Mouse (Mus musculus) adrenal gland (tissue): ENCODE data around the gene Susd6.

Experiments
- intact Hi-C: fragments of 180-260 bp; cut with DNase I; formaldehyde crosslinking; loops from one replicate; pipeline ENCODE4 v1.15.1; 2025
- long read RNA-seq, 2 experiments: library from polyadenylated mRNA; unstranded; transcript quantifications; one replicate each; pipeline ENCODE4 v2.0.0; 2020; ENCODE audit warnings: borderline replicate concordance in 1 of 2; ENCODE audit not compliant: insufficient replicate concordance in 1 of 2

The Susd6 gene
- long read RNA-seq, experiment 1, partial matches to known transcripts, result 13 of 25 reads
- long read RNA-seq, experiment 1, other reads (novel, unspliced or antisense), result 12 of 25 reads
- long read RNA-seq, experiment 2, partial matches to known transcripts, result 17 of 27 reads
- long read RNA-seq, experiment 2, other reads (novel, unspliced or antisense), result 10 of 27 reads

DNA sequence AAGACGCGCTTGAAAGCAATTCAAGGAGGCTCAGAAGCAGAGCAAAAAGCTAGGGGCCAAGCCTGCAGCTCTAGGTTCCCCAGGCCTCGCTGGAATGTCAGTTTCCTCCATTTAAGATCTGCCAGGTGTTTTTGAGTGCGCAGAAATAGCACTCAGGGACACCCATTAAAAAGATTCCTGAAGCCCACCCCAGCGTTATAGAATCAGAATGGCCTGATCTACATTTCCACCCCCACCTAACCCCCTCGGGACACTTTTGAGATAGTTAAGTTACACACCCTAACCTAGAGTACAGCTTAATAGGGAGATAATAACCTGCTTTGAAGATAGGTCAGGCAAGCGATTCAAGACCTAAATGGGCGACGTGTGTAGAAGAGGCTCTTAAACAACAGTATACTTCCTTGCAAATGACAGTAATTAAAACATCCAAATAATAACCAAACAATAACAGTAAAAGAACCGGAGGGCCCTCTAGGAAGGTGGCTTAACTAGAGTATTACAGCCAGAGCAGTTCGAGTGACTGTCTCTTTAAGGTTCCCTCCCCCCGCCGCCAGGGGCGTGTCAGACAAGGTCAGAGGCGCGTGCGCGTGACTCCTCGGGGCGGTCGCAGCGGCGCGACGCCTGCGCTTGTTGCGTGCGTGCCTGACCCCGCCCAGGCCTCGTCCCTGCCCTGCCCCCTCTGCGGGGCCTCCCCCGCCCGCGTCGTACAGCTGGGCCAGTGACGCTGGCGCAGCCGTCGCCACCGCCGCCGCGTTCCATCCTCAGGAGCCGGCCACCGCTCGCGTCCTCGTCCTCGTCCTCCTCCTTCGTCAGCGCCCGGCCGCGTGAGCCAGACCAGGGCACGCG lies at the start of gene Susd6:
TSS of gene Susd6 (plus strand) at position 662 of the 846 bp plus-strand sequence.
- intact Hi-C loops, result no loop called here

DNA sequence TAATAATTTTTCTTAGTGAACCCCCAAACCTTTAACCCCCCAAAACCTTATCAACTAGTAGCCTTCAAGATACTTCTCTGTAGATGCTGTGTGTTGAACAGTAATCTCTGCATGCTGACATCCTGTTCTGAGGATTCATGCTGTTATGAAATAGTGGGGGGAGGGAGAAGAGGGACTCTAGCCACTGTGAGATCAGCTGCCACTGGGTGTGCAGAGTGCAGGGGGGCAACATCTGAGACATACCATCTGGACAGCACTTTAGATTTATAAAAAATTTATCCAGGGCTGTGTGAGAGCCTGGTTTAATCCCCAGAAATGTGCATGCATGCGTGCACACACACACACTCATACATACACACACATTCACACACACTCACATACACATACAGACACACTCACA lies 45.7 kb upstream of the Susd6 start:
- intact Hi-C loops, result no loop called here

DNA sequence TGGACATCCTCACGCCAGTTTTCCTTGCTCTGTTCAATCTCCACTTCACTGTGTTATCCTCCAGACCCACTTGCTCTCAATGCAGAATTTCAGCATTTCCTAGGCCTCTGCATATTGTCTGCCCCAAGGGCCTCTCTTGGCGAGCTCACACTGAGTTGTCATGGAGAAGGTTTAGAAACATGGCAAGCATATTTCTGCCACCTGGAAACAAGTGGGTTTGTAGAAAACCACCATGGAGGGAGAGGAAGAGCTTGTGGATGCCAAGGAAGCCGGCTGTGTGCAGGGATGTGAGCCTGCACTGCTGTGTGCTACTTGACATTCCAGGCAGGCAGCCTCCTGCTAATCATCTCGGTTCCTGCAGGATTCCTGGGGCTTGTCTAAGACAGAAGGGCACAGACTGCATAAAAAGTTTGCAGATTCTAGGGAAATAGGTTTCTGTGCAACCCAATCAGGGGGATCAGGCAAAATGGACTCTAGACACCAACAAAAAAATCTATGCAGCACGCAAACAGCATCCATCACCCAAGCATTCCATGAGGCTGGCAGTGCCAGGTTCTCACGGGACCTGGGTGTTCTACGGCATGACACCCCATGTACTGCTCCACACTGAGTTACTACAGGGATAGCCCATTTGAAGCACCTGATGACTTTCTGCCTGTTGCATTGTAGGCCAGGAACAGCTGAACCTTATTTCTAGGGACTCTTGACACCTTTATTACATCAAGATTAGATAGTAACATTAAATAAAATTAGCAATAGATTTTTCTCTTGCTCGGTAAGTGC lies 44.1 kb upstream of the Susd6 start:
- intact Hi-C loops, result no loop called here

DNA sequence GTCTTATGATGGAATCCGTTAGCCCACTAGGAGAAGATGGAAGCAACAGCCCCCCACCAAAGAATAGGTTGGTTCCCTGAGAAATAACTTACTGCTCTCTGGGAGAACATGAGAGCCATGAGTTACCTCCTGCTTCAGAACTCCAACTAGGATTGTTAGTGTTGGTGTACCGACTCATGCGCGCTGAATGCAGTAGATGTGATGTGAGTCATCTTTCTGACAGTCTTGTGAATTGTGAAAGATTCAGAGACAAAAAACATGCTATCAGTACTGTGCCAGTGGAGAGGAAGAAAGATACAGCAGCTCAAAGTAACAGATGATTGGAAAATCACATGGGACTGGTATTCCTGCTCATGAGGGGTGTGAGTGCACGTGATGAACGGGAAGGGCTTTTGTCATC lies 38.8 kb upstream of the Susd6 start:
- intact Hi-C loops, result no loop called here

DNA sequence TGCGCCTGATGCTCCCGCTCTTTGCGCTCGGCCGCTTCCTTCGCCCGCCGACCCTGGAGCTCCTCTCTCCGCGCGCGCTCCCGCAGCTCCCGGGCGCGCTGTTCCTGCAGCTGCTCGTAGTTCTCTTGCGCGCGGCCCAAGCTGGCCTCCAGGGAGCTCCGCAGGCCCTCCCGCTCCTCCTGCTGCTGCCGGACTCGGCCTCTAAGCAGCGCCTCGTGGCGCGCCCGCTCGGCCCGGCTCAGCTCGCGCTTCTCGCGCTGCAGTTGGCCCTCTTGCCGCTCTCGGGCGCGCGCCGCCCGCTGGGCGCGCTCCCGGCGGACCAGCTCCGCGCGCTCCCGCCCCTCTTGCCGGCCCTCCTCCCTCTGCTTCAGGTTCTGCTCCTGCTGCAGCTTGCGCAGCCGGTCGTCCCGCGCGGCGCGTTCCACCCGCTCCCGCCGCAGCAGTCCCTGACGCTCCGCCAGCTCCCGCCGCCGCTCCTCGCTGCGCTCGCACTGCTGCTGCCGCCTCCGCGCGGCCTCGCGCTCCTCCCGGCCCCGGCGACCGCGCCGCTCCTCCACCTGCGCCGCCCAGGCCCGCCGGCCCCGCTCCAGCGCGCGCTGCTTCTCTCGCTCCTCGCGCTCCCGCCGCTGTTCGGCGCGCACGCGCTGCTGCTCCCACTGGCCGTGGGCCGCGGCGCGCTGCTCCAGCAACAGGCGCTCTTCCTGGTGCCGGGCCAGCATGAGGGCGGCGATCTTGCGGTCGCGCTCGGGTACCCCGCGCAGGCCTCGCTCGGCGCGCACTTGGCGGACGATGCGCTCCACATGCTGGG lies 32.4 kb upstream of the Susd6 start:
- intact Hi-C loops, result no loop called here

- intact Hi-C loops, result no loop called here
Measured at GRCm38 (mm10) chr12:80758559-80759386, 31.5 kb upstream of the Susd6 start.

GRCm38 (mm10) chr12:80759387-80759712 lies 31.0 kb upstream of the Susd6 start:
- intact Hi-C loops, result no loop called here

DNA sequence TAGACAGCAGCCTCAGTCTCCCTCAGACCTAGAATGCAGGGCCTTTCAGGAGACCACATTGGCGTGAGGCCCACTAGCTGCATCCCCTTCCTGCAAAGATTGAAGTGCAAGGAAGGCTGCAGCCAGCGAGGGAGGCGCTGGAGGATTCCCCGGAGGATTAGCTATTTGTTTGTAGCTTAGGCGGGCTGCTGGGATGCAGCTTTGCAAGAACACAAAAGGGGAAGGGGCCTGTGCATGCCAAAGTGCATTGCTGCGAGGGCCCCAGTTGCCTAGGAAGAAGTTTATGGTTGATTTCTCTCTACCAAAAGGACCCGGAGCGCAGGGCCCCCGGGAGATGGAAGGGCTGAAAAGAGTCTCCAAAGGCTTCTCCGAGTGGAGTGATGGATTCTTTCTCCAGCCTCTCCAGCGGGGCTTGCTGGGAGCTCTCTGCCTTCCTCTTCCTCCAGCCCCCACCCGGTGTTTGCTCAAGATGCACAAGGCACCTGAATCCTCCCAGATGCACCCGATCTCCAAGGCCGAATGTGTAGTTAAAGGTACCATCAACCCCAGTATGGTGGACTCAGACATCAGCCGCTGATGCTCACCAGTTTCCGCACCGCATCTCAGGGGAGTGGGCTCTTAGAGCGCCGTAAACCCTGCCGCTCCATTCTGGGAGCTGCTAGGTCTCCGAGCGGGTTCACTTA lies 30.5 kb upstream of the Susd6 start:
- intact Hi-C loops, result loop anchor here (5.0 kb wide), 1 partner anchor 33 kb away; no protein-coding TSS in a partner anchor

DNA sequence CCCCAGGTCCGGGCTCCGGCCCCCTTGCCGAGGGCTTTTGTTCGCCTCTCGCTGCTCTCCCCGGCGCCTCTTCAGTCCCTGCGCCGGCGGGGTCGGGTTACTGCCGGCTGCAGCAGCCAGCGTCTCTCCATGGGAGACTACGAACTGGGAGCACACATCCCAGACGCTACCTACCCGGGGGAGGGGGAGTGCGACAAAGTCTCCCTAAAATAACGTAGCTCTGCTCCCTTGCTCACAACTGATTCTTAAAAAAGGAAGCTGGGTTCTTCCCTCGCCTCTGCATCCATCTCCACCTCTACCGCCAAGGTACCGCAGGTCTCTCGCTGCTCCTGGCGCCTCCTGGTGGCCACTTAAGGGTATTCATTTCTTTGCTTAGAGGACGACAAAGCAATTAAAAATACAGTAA lies 29.9 kb upstream of the Susd6 start, which contains the start of gene Ccdc177:
TSS of gene Ccdc177 (minus strand) at position 292 of the 406 bp plus-strand sequence.
- intact Hi-C loops, result loop anchor here (5.0 kb wide), 1 partner anchor 33 kb away; no protein-coding TSS in a partner anchor

DNA sequence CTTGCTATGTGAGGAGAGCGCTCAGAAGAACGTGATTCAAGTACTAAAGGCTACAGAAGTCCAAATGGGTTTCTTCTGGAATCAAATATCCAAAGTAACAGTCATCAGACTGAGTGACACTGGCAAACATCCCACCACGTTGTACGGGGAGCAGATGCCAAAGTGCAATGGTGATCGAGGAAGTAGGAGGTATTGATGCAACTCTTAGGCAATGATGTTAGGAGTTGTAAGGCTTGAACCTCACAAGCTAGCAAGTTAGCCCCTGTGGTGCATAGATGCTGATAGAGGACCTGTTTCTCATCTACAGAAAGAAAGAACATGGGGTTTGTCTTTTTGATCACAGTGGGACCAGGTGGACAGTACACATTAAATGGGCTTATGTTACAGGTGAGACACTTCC lies 27.3 kb upstream of the Susd6 start:
- intact Hi-C loops, result loop anchor here (5.0 kb wide), 1 partner anchor 36 kb away; no protein-coding TSS in a partner anchor

- intact Hi-C loops, result loop anchor here (5.0 kb wide), 1 partner anchor 37 kb away; no protein-coding TSS in a partner anchor
Measured at GRCm38 (mm10) chr12:80764116-80764515, 26.2 kb upstream of the Susd6 start.

DNA sequence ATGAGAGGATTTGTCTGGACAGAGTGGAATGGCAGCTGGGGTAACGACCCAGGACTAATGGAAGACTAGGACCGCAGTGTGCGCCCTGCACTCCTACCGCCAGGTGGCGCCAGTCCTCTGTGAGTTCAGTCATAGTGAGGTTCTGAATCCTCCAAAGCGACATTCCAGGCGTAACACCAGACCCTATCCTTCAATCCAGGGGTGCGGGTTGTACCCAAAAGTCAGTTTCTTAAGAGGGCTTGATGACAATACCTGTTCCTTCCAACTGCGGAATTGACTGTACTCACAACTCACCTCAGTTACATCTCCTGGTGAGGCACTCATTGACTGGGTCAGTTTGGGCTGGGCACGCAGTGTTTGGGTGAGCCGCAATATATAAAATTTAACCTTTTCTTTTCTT lies 20.6 kb upstream of the Susd6 start:
- intact Hi-C loops, result loop anchor here (1.0 kb wide), 1 partner anchor 126 kb away; no protein-coding TSS in a partner anchor

GRCm38 (mm10) chr12:80774786-80775185 lies 15.5 kb upstream of the Susd6 start:
- intact Hi-C loops, result no loop called here

DNA sequence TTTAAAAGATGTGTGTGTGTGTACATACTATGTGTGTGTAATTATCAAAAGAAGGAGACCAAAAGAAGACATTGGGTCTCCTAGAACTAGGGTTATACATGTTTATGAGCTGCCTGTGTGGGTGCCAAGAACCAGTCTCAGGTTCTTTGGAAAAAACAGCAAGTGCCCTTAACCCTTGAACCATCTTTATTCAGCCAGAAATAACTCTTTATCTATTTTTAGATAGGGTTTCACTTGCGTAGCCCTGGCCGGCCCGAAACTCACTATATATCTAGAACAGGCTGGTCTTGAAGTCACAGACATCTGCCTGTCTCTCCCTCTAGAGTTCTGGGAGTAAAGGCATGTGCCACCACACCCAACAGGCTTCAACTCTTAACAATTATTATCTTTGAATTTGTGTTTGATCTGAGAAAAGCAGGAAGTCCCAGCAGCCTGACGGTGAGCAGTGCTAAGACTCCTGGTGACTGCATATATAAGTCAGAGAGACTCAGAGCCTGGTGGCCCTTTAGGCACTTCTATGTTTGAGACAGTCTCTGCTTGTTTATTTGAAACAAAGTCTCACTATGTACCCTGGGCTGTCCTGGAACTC lies 14.2 kb upstream of the Susd6 start:
- intact Hi-C loops, result no loop called here

DNA sequence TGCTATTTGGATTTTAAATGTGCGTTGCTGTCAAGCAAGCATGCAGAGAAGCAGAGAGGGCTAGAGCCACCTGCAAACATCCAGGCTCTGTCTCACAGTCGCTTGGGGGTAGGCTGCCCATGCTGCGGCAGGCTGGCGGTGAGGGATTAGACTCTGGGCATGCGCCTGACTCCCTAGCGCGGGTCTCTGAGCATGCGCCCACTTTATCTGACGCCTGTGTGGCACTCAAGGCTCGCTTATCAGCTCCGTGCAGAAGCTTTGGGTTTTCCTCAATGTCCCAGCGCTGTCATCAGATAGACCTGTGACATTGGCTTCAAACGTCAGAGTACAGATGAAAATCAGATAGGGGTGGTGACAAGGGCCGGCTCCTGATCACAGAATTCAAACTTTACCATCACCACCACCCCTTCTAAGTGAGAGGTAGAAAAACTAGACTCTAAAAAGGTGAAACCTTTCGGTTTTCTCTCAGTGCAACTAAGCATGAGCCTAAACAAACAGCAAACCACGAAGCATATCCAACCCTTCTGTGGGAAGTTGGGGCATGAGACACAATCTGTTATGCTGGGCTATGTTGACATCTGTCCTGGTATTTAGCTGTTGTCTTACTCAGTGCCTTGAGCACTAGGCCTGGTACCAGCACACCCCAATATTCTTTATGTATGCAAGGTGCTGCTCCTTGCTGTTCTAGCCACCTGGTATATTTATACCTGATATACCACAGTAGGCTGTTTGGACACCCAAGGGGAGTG lies 11.9 kb upstream of the Susd6 start:
- intact Hi-C loops, result no loop called here

DNA sequence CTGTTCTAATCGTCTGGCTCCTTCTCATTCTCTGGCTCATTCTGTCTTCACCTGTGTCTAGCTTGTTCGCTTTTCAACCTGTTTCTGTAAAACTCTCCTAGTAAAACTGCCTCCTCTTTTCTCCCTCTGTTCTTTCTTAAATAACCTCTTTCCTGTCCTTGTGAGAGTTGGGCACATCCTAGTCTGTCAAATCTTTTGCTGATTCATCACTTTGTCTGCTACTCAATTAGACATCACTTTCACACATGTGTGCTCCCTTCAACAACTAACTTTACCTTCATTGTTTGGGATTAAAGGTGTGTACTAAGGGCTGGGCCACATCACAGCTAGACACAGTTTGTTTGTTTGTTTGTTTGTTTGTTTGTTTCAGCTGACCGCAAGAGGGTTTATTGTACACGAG lies 10.6 kb upstream of the Susd6 start:
- intact Hi-C loops, result no loop called here

DNA sequence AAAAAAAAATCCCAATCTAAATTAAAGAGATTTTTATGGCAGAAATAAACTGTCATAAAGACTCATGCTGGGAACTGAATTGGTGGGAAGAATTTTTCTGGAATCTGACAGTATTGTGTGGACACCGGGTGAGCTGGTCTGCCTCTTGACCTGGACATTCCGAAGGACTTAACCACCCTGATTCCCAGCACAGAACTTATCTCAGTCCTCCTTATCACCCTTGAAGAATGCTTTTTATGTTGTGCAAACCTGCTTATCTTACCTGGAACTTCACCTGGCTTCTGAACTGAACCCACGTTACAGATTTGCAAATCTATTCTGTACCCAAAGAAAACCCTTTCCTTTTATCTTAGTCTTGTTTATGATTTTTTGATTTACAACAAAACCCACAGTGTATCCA lies 8.1 kb upstream of the Susd6 start:
- intact Hi-C loops, result loop anchor here (2.0 kb wide), 1 partner anchor 113 kb away; no protein-coding TSS in a partner anchor

DNA sequence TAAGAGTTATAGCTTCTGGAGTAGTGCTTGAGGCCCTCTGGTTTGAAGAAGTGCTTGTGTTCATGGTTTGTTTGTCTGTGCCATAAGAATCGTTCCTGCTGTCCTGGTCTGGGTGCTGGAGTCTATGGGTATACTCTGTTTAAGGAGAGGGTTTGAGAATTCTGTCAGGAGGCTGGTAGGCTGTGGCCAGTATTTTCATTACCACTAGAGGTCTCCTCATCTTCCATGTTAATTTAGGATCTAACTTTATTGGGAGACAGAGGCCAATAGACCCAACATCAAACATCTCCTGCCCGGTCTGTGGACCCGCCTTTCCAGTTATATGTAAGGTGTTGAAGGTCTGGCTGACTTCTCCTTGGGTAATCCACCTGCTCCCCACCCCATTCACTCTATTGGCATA lies 7.4 kb upstream of the Susd6 start:
- intact Hi-C loops, result loop anchor here (2.0 kb wide), 1 partner anchor 112 kb away; no protein-coding TSS in a partner anchor
